Mouse (Mus musculus): ENCODE data around the gene Zic1. TPM values are rescaled to one million over a fixed set of nuclear protein-coding genes. Genes with fewer than 3 reads are reported as not detected.

Zic1 gene
- polyA plus RNA-seq, 1 experiment: 26.3 TPM

DNA sequence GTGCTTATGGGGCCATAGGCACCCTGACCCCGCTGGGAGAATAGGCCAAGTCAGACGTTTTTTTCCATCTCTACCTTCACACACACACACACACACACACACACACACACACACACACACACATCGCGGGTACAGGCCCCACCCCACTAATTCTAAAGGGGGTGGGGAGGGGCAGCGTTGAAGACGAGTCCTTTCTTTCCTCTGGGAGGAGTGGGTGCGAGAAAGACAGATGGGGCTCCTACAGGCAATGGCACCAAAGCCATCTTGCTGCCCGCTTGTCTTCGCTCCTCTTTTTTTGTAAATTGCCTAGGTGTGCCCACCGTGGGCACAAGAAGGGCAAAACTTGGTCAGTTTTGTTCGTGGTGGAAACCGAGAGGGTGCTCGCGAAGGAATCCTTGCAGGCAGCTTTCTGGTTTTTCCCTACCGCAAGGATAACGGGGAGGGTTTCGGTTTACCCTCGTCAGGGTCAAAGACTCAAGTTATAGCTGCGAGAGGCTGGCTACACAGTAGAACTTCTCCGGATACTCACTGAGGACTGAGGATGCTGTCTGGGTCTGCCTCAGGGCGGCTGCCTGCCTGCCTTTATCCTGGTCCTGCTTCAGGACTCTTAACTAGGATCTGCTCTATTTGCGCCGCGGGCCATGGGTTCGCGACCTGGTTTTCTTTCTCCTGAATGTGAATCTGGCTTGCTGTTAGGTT, 3.8 kb upstream of the Zic1 start:
- TF ChIP-seq CTCF (IDR thresholded peaks at IDR 0.05; ENCODE audit: extremely low read depth, insufficient read depth, low read length): no peak
- TF ChIP-seq POLR2A (IDR thresholded peaks at IDR 0.05; ENCODE audit: extremely low read depth, insufficient read depth, low read length): no peak
- no peak overlapping the region for H3K4me3 ChIP-seq (ENCODE audit: insufficient read depth, low read length)
- no peaks in the 10 kb centered on the region for H3K4me1 ChIP-seq (ENCODE audit: control insufficient read depth, insufficient read depth, low read length)
- H3K27ac ChIP-seq (ENCODE audit: insufficient read depth, low read length): no peak overlapping the region

DNA sequence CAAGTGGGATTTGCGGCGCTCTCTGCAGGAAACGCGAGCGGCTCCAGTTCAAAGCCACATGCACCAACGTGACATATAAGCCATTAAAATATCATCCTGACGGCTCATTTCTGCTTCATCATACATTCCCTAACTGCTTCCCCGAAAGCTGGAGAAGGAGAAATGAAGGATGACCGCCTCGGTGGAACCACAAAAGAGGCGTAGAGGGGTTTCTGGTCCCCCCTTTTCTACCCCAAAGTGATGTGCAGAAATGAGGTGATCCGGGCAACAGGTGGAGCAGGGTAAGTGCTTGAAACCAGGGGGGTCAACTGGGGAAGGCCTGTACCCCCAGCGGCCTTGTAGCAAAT, 3.3 kb upstream of the Zic1 start:
- Histone ChIP-seq H3K27ac (ENCODE audit: insufficient read depth, low read length) (0 out of 2 replicates have a peak overlapping the region, but pooled peaks have one; percentile 56), H3K4me3 (ENCODE audit: insufficient read depth, low read length) (no peak overlapping the region)
- TF ChIP-seq POLR2A (IDR thresholded peaks at IDR 0.05; ENCODE audit: extremely low read depth, insufficient read depth, low read length) (no peak), CTCF (IDR thresholded peaks at IDR 0.05; ENCODE audit: extremely low read depth, insufficient read depth, low read length) (no peak)

DNA sequence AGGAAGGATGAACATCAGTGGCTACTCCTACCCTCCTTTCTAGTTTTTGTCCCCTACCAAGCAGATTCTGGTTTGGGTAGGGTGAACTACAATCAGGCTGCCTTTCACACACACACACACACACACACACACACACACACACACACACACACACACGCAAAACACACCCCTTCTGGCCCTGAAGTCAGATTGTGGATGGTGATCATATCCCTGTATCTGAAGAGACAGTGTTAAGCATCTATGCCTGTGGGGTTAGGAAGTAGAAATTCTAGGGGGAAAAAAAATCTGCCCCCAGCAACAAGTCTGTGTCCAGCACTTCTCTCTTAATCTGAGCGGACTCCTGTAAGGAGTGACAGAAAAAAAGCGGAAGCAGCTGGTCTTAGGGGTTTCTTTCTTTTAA, 2.5 kb upstream of the Zic1 start:
- Histone ChIP-seq H3K27ac (ENCODE audit: insufficient read depth, low read length) (peak overlapping the region; percentile 46; the same call in 1 of the 2 replicates), H3K4me1 (ENCODE audit: control insufficient read depth, insufficient read depth, low read length) (no peaks in the 10 kb centered on the region), H3K4me3 (ENCODE audit: insufficient read depth, low read length) (no peak overlapping the region)
- no peak for TF ChIP-seq POLR2A (IDR thresholded peaks at IDR 0.05; ENCODE audit: extremely low read depth, insufficient read depth, low read length)
- TF ChIP-seq CTCF (IDR thresholded peaks at IDR 0.05; ENCODE audit: extremely low read depth, insufficient read depth, low read length): no peak

More for the DNA sequence above, 3.3 kb upstream of the Zic1 start:
- H3K4me1 ChIP-seq (ENCODE audit: control insufficient read depth, insufficient read depth, low read length): no peaks in the 10 kb centered on the region

DNA sequence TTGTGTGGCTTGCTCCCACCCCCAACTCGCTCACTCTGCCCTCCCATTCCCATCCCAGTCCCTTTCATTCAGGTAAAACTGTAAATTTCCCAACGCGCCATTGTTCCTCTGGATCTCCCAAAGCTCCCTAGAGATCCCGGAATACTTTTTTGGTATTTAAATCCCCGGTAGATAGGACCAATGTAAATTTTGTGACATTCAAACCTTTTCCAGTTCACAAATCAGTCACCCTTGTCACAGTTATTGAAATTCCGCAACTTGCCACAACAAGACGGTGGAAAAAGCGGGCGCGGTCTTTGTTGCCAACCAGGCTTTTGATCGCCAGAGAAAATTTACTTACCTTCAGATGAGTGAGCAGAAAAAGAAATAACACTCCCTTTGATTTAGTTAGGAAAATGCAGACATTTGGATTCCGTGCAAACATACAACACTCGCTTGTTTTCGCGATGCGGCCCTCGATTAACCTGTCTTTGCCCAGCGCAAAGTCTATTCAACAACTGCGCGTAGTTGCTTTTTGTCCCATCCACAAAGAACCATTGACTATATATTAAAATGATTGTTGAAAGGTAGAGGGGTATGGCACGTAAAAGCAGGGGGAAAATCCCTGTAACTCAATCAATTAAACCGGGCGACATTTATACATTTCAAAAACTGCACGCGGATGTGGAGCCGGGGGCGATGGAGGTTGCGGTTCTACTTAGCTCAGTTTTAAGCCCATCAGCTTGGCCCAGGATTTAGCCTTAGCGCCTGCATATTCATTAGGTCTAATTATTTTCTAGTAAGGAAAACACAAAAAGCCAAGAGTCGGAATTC, 1.6 kb upstream of the Zic1 start:
- no peaks in the 10 kb centered on the region for H3K4me1 ChIP-seq (ENCODE audit: control insufficient read depth, insufficient read depth, low read length)
- no peak overlapping the region for H3K27ac ChIP-seq (ENCODE audit: insufficient read depth, low read length)
- no peak for TF ChIP-seq POLR2A (IDR thresholded peaks at IDR 0.05; ENCODE audit: extremely low read depth, insufficient read depth, low read length)
- no peak for TF ChIP-seq CTCF (IDR thresholded peaks at IDR 0.05; ENCODE audit: extremely low read depth, insufficient read depth, low read length)
- 0 out of 2 replicates have a peak overlapping the region, but pooled peaks have one; percentile 19 for H3K4me3 ChIP-seq (ENCODE audit: insufficient read depth, low read length)

DNA sequence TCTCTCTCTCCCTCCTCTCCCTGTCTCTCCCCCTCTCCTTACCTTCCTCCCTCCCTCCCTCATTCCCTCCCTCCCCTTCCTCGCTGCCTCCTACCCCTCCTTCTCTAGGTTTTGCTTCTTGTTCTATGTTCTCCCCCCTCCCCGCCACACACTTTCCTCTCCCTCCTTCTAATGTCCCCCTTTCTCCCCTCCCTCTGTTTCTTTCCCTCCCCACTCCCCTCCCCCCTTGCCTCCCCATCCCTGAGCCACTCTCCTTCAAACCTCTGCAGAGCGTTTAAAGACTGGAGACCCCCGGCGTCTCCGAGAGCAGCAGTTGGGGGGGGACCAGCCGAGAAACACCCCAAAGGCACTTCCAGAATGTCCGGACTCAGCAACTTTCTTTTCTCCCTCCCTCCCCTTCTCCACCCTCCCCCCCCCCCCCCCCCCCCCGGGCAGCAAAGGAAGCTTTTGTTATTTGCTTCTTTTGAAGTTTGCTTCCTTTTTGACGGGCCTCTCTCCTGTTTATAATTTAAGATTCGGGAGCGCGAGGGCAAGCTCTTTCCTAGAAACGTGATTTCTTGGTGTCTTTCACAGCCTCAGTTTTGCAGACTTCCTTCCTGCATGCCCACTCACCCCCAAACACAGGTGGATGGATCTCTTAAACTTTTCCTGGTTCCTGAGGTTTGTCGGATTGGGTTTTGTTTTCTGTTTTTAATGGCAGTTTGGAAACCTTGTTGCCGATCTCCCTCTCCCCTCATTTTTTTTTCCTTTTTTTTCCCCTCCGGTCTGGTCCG, 802 bp upstream of the Zic1 start:
- Histone ChIP-seq H3K27ac (ENCODE audit: insufficient read depth, low read length) (no peak overlapping the region), H3K4me1 (ENCODE audit: control insufficient read depth, insufficient read depth, low read length) (no peaks in the 10 kb centered on the region), H3K4me3 (ENCODE audit: insufficient read depth, low read length) (0 out of 2 replicates have a peak overlapping the region, but pooled peaks have one; percentile 19)
- no peak for TF ChIP-seq POLR2A (IDR thresholded peaks at IDR 0.05; ENCODE audit: extremely low read depth, insufficient read depth, low read length)
- no peak for TF ChIP-seq CTCF (IDR thresholded peaks at IDR 0.05; ENCODE audit: extremely low read depth, insufficient read depth, low read length)

DNA sequence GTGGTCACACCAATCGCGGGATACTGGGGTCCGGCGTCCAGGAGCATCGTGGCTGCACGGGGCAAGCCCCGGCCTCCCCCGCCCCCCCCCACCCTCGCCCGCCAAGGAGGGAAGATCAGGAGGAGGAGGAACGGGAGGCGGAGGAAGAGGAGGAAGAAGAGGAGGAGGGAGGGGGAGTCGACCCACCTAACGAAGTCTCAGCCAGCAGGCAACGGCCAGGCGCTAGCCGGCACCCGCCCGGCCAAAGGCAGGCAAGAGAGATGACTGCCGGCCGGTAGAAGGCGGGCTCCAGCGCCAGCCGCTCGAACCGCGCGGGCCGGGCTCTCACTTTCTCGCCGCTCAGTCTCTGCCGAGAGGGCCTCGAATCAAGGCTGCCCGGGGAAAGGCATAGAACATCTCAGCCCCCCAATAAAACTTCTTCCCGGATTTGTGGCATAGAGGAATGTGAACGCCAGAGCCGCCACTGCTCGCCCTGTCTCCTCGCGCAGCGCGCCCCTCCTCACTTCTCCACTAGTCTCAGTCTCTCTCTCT, 574 bp downstream of the Zic1 start:
- H3K4me3 ChIP-seq (ENCODE audit: insufficient read depth, low read length): peak overlapping the region; percentile 19; the same call in 1 of the 2 replicates
- peak overlapping the region; percentile 15 for H3K27ac ChIP-seq (ENCODE audit: insufficient read depth, low read length)
- H3K4me1 ChIP-seq (ENCODE audit: control insufficient read depth, insufficient read depth, low read length): no peaks in the 10 kb centered on the region
- no peak for TF ChIP-seq CTCF (IDR thresholded peaks at IDR 0.05; ENCODE audit: extremely low read depth, insufficient read depth, low read length)
- TF ChIP-seq POLR2A (IDR thresholded peaks at IDR 0.05; ENCODE audit: extremely low read depth, insufficient read depth, low read length): no peak

DNA sequence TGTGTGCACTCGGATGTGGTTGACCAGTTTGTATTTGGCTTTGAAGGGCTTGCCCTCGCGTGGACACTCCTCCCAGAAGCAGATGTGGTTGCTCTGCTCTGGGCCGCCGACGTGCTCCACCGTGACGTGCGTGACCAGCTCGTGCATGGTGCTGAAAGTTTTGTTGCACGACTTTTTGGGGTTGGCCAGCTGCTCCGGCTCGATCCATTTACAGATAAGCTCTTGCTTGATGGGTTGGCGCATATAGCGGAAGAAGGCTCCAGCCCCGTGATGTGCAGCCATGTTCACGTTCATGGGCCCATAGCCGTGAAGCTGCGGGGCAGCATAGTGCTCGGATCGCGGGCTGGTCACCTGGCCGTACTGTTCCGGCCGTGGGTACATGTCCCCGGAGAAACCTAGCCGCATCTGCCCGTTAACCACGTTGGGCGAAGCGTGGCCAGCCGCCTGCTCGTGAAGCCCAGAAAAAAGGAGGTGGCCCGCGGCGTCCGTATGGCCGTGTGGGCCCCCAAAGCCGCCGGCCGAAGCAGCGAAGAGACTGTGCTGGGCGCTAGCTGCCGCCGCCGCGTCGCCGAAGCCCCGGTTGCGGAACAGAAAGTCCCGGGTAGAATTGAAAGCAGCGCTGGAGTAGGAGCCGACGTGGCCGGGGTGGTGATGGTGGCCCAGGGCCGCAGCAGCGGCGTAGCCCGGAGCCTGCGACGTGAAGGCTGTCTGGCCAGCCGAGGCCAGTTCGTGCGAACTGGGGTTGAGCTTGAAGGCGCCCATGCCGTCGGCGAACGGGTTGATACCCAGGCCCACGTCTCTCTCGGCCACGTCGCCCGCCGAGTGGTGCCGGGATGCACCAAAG, 1.3 kb downstream of the Zic1 start:
- peak overlapping the region; percentile 1; the same call in 1 of the 2 replicates for H3K27ac ChIP-seq (ENCODE audit: insufficient read depth, low read length)
- no peak for TF ChIP-seq POLR2A (IDR thresholded peaks at IDR 0.05; ENCODE audit: extremely low read depth, insufficient read depth, low read length)
- no peak for TF ChIP-seq CTCF (IDR thresholded peaks at IDR 0.05; ENCODE audit: extremely low read depth, insufficient read depth, low read length)
- H3K4me1 ChIP-seq (ENCODE audit: control insufficient read depth, insufficient read depth, low read length): no peaks in the 10 kb centered on the region

DNA sequence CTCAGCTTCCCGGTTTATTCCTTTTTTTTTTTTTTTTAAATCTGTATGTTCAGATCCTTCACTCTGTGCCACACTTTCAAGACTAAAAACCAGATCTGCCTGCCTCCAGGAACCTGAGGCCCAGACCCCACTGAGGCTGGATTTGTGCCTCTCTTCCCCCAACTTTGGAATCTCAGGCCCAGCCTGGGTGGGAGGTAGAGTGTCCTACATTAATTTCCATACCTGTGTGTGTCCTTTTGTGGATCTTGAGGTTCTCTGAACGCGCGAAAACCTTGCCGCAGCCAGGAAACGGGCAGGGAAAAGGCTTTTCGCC, 1.8 kb downstream of the Zic1 start:
- no peaks in the 10 kb centered on the region for H3K4me1 ChIP-seq (ENCODE audit: control insufficient read depth, insufficient read depth, low read length)
- peak overlapping the region; percentile 19 for H3K4me3 ChIP-seq (ENCODE audit: insufficient read depth, low read length)
- H3K27ac ChIP-seq (ENCODE audit: insufficient read depth, low read length): peak overlapping the region; percentile 1; the same call in 1 of the 2 replicates
- no peak for TF ChIP-seq CTCF (IDR thresholded peaks at IDR 0.05; ENCODE audit: extremely low read depth, insufficient read depth, low read length)
- TF ChIP-seq POLR2A (IDR thresholded peaks at IDR 0.05; ENCODE audit: extremely low read depth, insufficient read depth, low read length): no peak

More for the DNA sequence above, 1.3 kb downstream of the Zic1 start:
- H3K4me3 ChIP-seq (ENCODE audit: insufficient read depth, low read length): peak overlapping the region; percentile 19

Data from cortical plate, adult 2 months (tissue).